Mouse (Mus musculus) layer of hippocampus, adult 11-12 months (tissue): Measurements from ENCODE around the gene Gramd1a.

ENCODE experiments used
- DNase-seq: peaks from one replicate; pipeline ENCODE4 v3.0.0; 2022; ENCODE audit warnings: low spot score

Gramd1a gene

GRCm38 (mm10) chr7:31150566-31151300 lies 5.0 kb downstream of the Gramd1a start:
- peak; percentile 87 for DNase-seq

- DNase-seq = no peak
These were observed 5.7 kb downstream of the Gramd1a start for GRCm38 (mm10) chr7:31149751-31150565.

GRCm38 (mm10) chr7:31149271-31149670 lies 6.4 kb downstream of the Gramd1a start:
- no peak for DNase-seq

GRCm38 (mm10) chr7:31148756-31149155 lies 6.9 kb downstream of the Gramd1a start:
- DNase-seq = peak; percentile 59

- no peak for DNase-seq
These were observed 7.6 kb downstream of the Gramd1a start for GRCm38 (mm10) chr7:31148086-31148485.

GRCm38 (mm10) chr7:31145596-31146160 lies 10.0 kb downstream of the Gramd1a start:
- DNase-seq = no peak

GRCm38 (mm10) chr7:31144886-31145285 lies 10.8 kb downstream of the Gramd1a start:
- DNase-seq = no peak

GRCm38 (mm10) chr7:31140941-31141340 lies 14.8 kb downstream of the Gramd1a start:
- DNase-seq = no peak

GRCm38 (mm10) chr7:31140302-31140701 lies 15.4 kb downstream of the Gramd1a start:
- DNase-seq = no peak

GRCm38 (mm10) chr7:31139765-31140164 lies 15.9 kb downstream of the Gramd1a start:
- DNase-seq = peak; percentile 70

- DNase-seq = no peak
These were observed 20.0 kb downstream of the Gramd1a start for GRCm38 (mm10) chr7:31135717-31136116.

GRCm38 (mm10) chr7:31131866-31132265 lies 23.8 kb downstream of the Gramd1a start:
- no peak for DNase-seq

- DNase-seq = peak; percentile 58
These were observed 24.9 kb downstream of the Gramd1a start for GRCm38 (mm10) chr7:31130841-31131240.

GRCm38 (mm10) chr7:31130197-31130596 lies 25.5 kb downstream of the Gramd1a start:
- no peak for DNase-seq

- DNase-seq = no peak
These were observed 27.5 kb downstream of the Gramd1a start for GRCm38 (mm10) chr7:31128157-31128705.

- peak; percentile 64 for DNase-seq
These were observed 28.6 kb downstream of the Gramd1a start, which contains the start of gene Scn1b for GRCm38 (mm10) chr7:31126851-31127724. Scn1b (minus strand) TSS chr7:31127003.

GRCm38 (mm10) chr7:31126211-31126751 lies 29.4 kb downstream of the Gramd1a start:
- no peak for DNase-seq

GRCm38 (mm10) chr7:31125116-31125515 lies 30.6 kb downstream of the Gramd1a start:
- DNase-seq = no peak

GRCm38 (mm10) chr7:31124381-31124780 lies 31.3 kb downstream of the Gramd1a start:
- no peak for DNase-seq

- no peak for DNase-seq
These were observed 32.0 kb downstream of the Gramd1a start for GRCm38 (mm10) chr7:31123697-31124096.
